Mouse (Mus musculus) heart, adult 2 months (tissue): ENCODE results near the gene Cd300ld. TPM values are rescaled to one million over a fixed set of nuclear protein-coding genes. Genes with fewer than 3 reads are reported as not detected.
"Not testable (repeated sequence)": the region's sequence is repeated elsewhere in the genome, so short reads cannot be mapped to it uniquely, and the experiment has no call there.

Source experiments
- DNase-seq, 2 experiments: peaks; one replicate each; pipeline ENCODE4 v3.0.0; 2021
- H3K27ac ChIP-seq: fragments of 200-600 bp; 2 replicates; pipeline ENCODE4 v1.8.1; 2022
- H3K27me3 ChIP-seq: fragments of 200-500 bp; 2 replicates; pipeline ENCODE4 v1.6.1; 2012; ENCODE audit warnings: mild to moderate bottlenecking, low read length, inconsistent platforms, mixed read lengths; ENCODE audit not compliant: control insufficient read depth, insufficient read depth
- H3K36me3 ChIP-seq: fragments of 200-500 bp; 2 replicates; pipeline ENCODE4 v1.6.1; 2012; ENCODE audit warnings: low read length, inconsistent platforms; ENCODE audit not compliant: control insufficient read depth, insufficient read depth
- H3K4me1 ChIP-seq: fragments of 200-500 bp; 2 replicates; pipeline ENCODE4 v1.6.1; 2011; ENCODE audit warnings: low read length; ENCODE audit not compliant: control insufficient read depth, insufficient read depth
- H3K4me3 ChIP-seq: fragments of 200-600 bp; 2 replicates; pipeline ENCODE4 v1.8.1; 2022
- H3K79me2 ChIP-seq: fragments of 200-500 bp; replicated peaks from 2 replicates; pipeline ENCODE4 v1.6.1; 2012; ENCODE audit warnings: mild to moderate bottlenecking, inconsistent platforms, low read length, moderate library complexity, mixed read lengths; ENCODE audit not compliant: control insufficient read depth, insufficient read depth
- H3K9ac ChIP-seq: fragments of 200-500 bp; 2 replicates; pipeline ENCODE4 v1.6.1; 2012; ENCODE audit warnings: low read depth, mild to moderate bottlenecking, control low read depth, inconsistent platforms, low read length, mixed read lengths
- CTCF ChIP-seq: fragments of 200-600 bp; IDR thresholded peaks from 2 replicates; pipeline ENCODE4 v1.8.1; 2022; ENCODE audit warnings: antibody characterized with exemption, mild to moderate bottlenecking, moderate library complexity
- EP300 ChIP-seq: fragments of 200-500 bp; IDR thresholded peaks from 2 replicates; pipeline ENCODE4 v1.6.1; 2011; ENCODE audit warnings: low read depth, low read length, control low read depth; ENCODE audit not compliant: insufficient read depth
- POLR2A ChIP-seq: fragments of 200-500 bp; IDR thresholded peaks from 2 replicates; pipeline ENCODE4 v1.6.1; 2011; ENCODE audit warnings: mild to moderate bottlenecking, low read depth, low read length, control low read depth; ENCODE audit not compliant: insufficient read depth
- WGBS: fragments of 180-500 bp; shearing (Covaris S2); methylation state at CpG from one replicate; pipeline ENCODE4 v1.1.7; 2018; 5-methylcytosine and 5-hydroxymethylcytosine counted together
- intact Hi-C: fragments of 180-260 bp; cut with DNase I; formaldehyde crosslinking; loops from one replicate; pipeline ENCODE4 v1.15.1; 2025
- long read RNA-seq: library from polyadenylated mRNA; stranded (forward); transcript quantifications from one replicate; pipeline ENCODE4 v2.0.0, GENCODE M21; 2021
- polyA plus RNA-seq: library from polyadenylated mRNA; depleted of rRNA; stranded (reverse); fragments of >200 nt; gene quantifications from 2 replicates; pipeline ENCODE4 v1.2.3, GENCODE M21; 2012; rRNA removed
- total RNA-seq, 2 experiments: library from RNA; stranded (reverse); gene quantifications; 2 replicates each; pipeline ENCODE4 v1.2.3; 2021

Gene Cd300ld
- total RNA-seq (1 to 10 TPM; 1.7 to 1.8 TPM), polyA plus RNA-seq (3.0 and 5.1 TPM in 2 replicates)
- long read RNA-seq, partial matches to known transcripts, result 0 of 1 reads
- long read RNA-seq, other reads (novel, unspliced or antisense), result 0 of 1 reads

- TF ChIP-seq POLR2A (peak; percentile 42; the same call in 1 of the 2 replicates), CTCF (no peak), EP300 (no peak)
- no peaks in the 10 kb centered on the region for H3K27me3 ChIP-seq
- H3K79me2 ChIP-seq, result no peaks in the 10 kb centered on the region
- DNase-seq, result no peak
- no peak within 1 kb of the TSS for H3K4me3 ChIP-seq
- intact Hi-C loops, result no loop called here
- no peak within 1 kb of the TSS for H3K9ac ChIP-seq
- H3K4me1 ChIP-seq, result no peaks in the 10 kb centered on the region
- WGBS, result 57% methylated on average over 4 of the region's 4 CpGs
- no peak within 1 kb of the TSS for H3K27ac ChIP-seq
- no peaks in the 10 kb centered on the region for H3K36me3 ChIP-seq
Observed at GRCm38 (mm10) chr11:114989793-114990192, at the start of gene Cd300ld. TSS of gene Cd300ld (minus strand) at chr11:114989922.

- no CpG with 5 or more reads among the region's 6 CpGs for WGBS
- intact Hi-C loops, H3K36me3 ChIP-seq, H3K4me3 ChIP-seq, H3K4me1 ChIP-seq, H3K9ac ChIP-seq, H3K79me2 ChIP-seq, H3K27ac ChIP-seq, DNase-seq, H3K27me3 ChIP-seq: not testable (repeated sequence)
Observed at GRCm38 (mm10) chr11:115037669-115038068, 47.9 kb upstream of the Cd300ld start, which contains the start of gene Cd300ld5. TSS of gene Cd300ld5 (minus strand) at chr11:115037769.

- DNase-seq, intact Hi-C loops, H3K36me3 ChIP-seq, H3K27ac ChIP-seq, H3K79me2 ChIP-seq, H3K4me3 ChIP-seq, H3K9ac ChIP-seq, H3K4me1 ChIP-seq, H3K27me3 ChIP-seq: not testable (repeated sequence)
- no CpG with 5 or more reads among the region's 6 CpGs for WGBS
Observed at GRCm38 (mm10) chr11:115026912-115027311, 37.2 kb upstream of the Cd300ld start, which contains the start of gene Cd300ld4. TSS of gene Cd300ld4 (minus strand) at chr11:115027012.

- H3K9ac ChIP-seq, H3K36me3 ChIP-seq, H3K27ac ChIP-seq, H3K4me1 ChIP-seq, H3K79me2 ChIP-seq, DNase-seq, H3K4me3 ChIP-seq, H3K27me3 ChIP-seq, intact Hi-C loops: not testable (repeated sequence)
- WGBS, result no CpG with 5 or more reads among the region's 7 CpGs
Observed at GRCm38 (mm10) chr11:115016093-115016492, 26.4 kb upstream of the Cd300ld start, which contains the start of gene Cd300ld2. TSS of gene Cd300ld2 (minus strand) at chr11:115016193.

- no peaks in the 10 kb centered on the region; the same call in 1 of the 2 replicates for H3K4me1 ChIP-seq
- WGBS, result 66% methylated on average over 5 of the region's 5 CpGs
- peak in 1 of 2 experiments; percentile 28 for DNase-seq
- H3K79me2 ChIP-seq, result no peaks in the 10 kb centered on the region
- TF ChIP-seq CTCF (no peak), POLR2A (no peak), EP300 (no peak)
- no peaks in the 10 kb centered on the region for H3K27me3 ChIP-seq
- no peaks in the 10 kb centered on the region for H3K36me3 ChIP-seq
- H3K27ac ChIP-seq, result no peak overlapping the region
- no peak overlapping the region for H3K9ac ChIP-seq
- no peak overlapping the region for H3K4me3 ChIP-seq
- intact Hi-C loops, result no loop called here
Observed at GRCm38 (mm10) chr11:115004070-115004469, 14.3 kb upstream of the Cd300ld start.

- Histone ChIP-seq H3K9ac (no peak within 1 kb of the TSS), H3K36me3 (no peaks in the 10 kb centered on the region), H3K27me3 (no peaks in the 10 kb centered on the region), H3K4me3 (no peak within 1 kb of the TSS), H3K79me2 (no peaks in the 10 kb centered on the region), H3K4me1 (no peaks in the 10 kb centered on the region; the same call in 1 of the 2 replicates), H3K27ac (no peak within 1 kb of the TSS)
- TF ChIP-seq POLR2A (peak; percentile 45; the same call in 1 of the 2 replicates), CTCF (no peak), EP300 (no peak)
- peak; percentile 20 to 25 for DNase-seq
- intact Hi-C loops, result no loop called here
- WGBS, result 58% methylated on average over 7 of the region's 7 CpGs
Observed at GRCm38 (mm10) chr11:115001474-115002040, 11.8 kb upstream of the Cd300ld start, which contains the start of gene Cd300c2. TSS of gene Cd300c2 (minus strand) at chr11:115001880.
